Mouse (Mus musculus) cerebellum, adult 2 months (tissue): ENCODE measurements at regions not wholly inside any gene's neighbourhood (a gene's known extent, or its start where the extent isn't known, plus 50 kb on each side); places are given as distances from the start of the nearest gene placed in this dataset.

ENCODE experiments used
- DNase-seq, 2 experiments: peaks; one replicate each; pipeline ENCODE4 v3.0.0; 2021
- H3K27ac ChIP-seq: fragments of 200-500 bp; 2 replicates; pipeline ENCODE4 v1.5.1; 2012; ENCODE audit warnings: low read length, control low read depth, inconsistent platforms; ENCODE audit not compliant: insufficient read depth
- H3K27me3 ChIP-seq: fragments of 200-500 bp; 2 replicates; pipeline ENCODE4 v1.6.1; 2012; ENCODE audit warnings: inconsistent platforms, mild to moderate bottlenecking, low read length, moderate library complexity; ENCODE audit not compliant: control insufficient read depth, insufficient read depth
- H3K4me1 ChIP-seq: fragments of 200-500 bp; 2 replicates; pipeline ENCODE4 v1.6.1; 2011; ENCODE audit warnings: low read length; ENCODE audit not compliant: control insufficient read depth, insufficient read depth
- H3K4me3 ChIP-seq: fragments of 200-500 bp; replicated peaks from 2 replicates; pipeline ENCODE3; 2011; ENCODE audit warnings: mild to moderate bottlenecking, low read depth, low read length, control low read depth; ENCODE audit not compliant: insufficient read depth
- CTCF ChIP-seq: fragments of 200-500 bp; IDR thresholded peaks from 2 replicates; pipeline ENCODE4 v1.5.1; 2011; ENCODE audit warnings: low read depth, mild to moderate bottlenecking, control low read depth, low read length, moderate library complexity, borderline replicate concordance; ENCODE audit not compliant: insufficient read depth
- POLR2A ChIP-seq: fragments of 200-500 bp; IDR thresholded peaks from 2 replicates; pipeline ENCODE4 v1.6.1; 2011; ENCODE audit warnings: low read length, control low read depth, borderline replicate concordance; ENCODE audit not compliant: insufficient read depth
- WGBS: fragments of 180-500 bp; shearing (Covaris S2); methylation state at CpG from one replicate; pipeline ENCODE4 v1.1.7; 2018; 5-methylcytosine and 5-hydroxymethylcytosine counted together

DNA sequence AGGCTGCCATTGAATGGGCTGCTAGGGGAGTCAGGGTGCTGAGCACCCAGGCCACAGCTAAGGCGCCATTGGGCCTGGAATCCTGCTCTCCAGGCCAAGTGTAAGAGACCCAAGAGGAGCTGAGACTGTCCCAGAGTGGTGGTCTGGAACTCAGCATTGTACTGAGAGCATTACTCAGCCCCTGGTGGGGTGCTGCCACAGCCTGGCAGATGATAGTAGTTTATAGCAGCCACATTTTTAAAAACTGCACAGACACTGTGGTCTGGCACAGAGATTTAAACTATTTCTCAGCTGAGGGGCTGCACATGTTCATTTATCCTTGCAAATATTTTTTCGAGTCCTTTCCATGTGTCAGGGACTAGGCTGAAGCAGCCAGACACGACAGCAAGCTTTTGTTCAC is 117.3 kb upstream of the Prok2 start:
- TF ChIP-seq CTCF (no peak), POLR2A (no peak)
- WGBS: 61% methylated on average over 3 of the region's 3 CpGs
- H3K4me1 ChIP-seq: no peaks in the 10 kb centered on the region
- no peak overlapping the region for H3K4me3 ChIP-seq
- no peak for DNase-seq
- H3K27ac ChIP-seq: no peak overlapping the region
- H3K27me3 ChIP-seq: no peaks in the 10 kb centered on the region

DNA sequence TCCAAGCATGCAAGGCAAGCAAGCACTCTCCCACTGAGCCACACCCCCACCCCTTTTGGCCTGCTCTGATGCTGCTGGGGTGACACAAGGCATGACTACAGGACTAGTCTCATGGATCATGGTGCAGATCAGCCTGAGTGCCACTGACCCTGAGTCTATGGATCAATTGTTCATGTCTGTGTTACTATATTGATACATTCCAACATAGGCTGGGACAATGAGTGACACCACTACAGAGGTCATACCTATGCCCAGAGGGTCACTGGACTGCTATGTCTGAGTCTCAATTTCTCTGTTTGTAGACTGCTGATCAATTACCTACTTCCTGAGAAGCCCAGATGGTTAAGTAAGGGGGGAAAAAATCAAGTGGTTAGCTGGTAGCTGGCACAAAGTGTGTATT is 116.5 kb upstream of the Prok2 start:
- H3K4me3 ChIP-seq: no peak overlapping the region
- TF ChIP-seq POLR2A (no peak), CTCF (no peak)
- DNase-seq: no peak
- H3K27me3 ChIP-seq: no peaks in the 10 kb centered on the region
- no peak overlapping the region for H3K27ac ChIP-seq
- no peaks in the 10 kb centered on the region for H3K4me1 ChIP-seq

DNA sequence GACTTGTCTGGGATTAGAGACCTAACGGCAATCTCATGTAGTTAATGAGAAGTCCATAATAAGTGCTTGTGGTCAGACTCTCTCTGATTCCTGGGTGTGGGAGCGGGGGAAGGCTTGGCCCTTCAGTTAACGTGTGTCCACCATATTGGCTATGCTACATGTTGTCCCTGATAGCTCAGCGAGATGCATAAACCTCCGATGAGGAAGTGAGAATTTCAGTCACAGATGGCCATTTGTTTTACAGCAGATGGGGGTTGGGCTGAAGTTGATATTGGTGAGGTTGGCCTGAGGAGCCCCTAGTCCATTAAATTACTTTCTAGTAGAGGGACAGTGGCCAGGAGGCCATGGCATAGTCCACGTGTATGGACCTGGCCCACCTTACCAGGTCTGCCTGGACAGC is 114.6 kb upstream of the Prok2 start:
- no peak for TF ChIP-seq CTCF
- no peak for TF ChIP-seq POLR2A

DNA sequence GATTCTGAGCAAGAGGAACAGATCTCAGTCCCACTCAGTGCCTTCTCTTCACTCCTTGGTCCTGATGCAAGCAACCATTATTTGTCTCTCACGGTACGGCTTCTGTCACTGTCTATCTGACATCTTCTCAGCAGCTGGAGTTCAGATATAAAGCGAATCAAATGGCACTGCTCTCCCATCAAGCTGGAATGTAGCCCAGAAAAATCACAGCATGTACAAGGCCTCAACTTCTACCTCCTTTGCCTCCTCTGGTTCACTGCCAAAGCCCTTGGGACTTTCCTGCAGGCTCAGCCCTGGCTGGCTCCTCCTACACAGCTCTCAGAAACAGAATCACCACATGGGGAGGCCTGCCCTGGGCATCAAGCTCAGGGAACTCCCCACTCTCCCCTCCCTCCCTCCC is 107.1 kb upstream of the Prok2 start:
- H3K4me1 ChIP-seq: no peaks in the 10 kb centered on the region
- TF ChIP-seq CTCF (no peak), POLR2A (no peak)
- no peak overlapping the region for H3K4me3 ChIP-seq
- WGBS: 18% methylated on average over 3 of the region's 3 CpGs
- no peaks in the 10 kb centered on the region for H3K27me3 ChIP-seq
- H3K27ac ChIP-seq: no peak overlapping the region
- DNase-seq: peak in 1 of 2 experiments; percentile 9

More for the DNA sequence above, 114.6 kb upstream of the Prok2 start:
- H3K27ac ChIP-seq: no peak overlapping the region
- DNase-seq: no peak
- no peaks in the 10 kb centered on the region for H3K4me1 ChIP-seq
- H3K27me3 ChIP-seq: no peaks in the 10 kb centered on the region
- 74% methylated on average over 6 of the region's 6 CpGs for WGBS
- H3K4me3 ChIP-seq: no peak overlapping the region

DNA sequence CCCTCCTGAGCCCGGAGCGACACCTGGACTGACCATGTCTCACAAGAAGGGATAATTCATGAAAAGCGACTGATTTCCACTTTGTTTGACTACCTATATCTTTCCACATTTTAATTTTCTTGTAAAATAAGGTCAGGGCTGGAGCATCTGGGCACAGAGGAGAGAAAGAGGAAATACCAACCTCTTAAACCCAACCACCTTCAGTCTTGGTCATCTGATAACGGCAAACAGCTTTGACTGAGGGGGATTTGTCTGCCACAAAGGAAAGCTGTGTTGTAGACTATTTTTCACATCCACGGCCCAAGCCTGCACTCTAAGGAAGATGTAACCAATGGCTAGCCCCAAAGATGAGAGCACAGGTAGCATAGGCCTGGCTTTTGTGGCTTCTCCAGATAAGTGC is 101.4 kb upstream of the Prok2 start:
- no peak overlapping the region for H3K4me3 ChIP-seq
- 95% methylated on average over 5 of the region's 5 CpGs for WGBS

DNA sequence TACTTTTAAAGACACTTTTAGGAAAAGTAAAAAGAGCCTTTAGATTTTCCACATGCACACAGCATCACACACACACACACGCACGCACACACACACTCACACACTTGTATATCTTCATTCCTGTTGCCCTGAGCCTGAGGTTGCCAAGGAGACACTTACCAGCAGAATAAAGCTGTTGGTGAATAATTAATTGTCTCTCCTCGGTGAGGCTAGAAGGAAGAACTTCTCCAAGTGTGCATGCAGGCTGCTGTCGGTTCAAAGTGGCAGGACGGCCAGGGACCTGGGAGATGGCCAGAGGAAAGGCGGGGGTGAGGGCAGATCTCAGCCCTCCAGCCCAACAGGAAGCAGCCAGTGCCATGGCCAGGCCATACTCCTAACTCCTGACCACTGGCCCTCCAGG is 98.6 kb upstream of the Prok2 start:
- TF ChIP-seq CTCF (no peak), POLR2A (no peak)
- H3K27ac ChIP-seq: no peak overlapping the region
- DNase-seq: no peak
- H3K4me3 ChIP-seq: no peak overlapping the region
- peaks cover 1% of the 10 kb centered on the region; the same call in 1 of the 2 replicates for H3K27me3 ChIP-seq
- WGBS: 53% methylated on average over 6 of the region's 6 CpGs
- no peaks in the 10 kb centered on the region for H3K4me1 ChIP-seq

More for the DNA sequence above, 101.4 kb upstream of the Prok2 start:
- no peak overlapping the region for H3K27ac ChIP-seq
- peaks cover 1% of the 10 kb centered on the region; the same call in 1 of the 2 replicates for H3K27me3 ChIP-seq
- no peak for TF ChIP-seq CTCF
- no peak for TF ChIP-seq POLR2A
- H3K4me1 ChIP-seq: no peaks in the 10 kb centered on the region
- DNase-seq: no peak

DNA sequence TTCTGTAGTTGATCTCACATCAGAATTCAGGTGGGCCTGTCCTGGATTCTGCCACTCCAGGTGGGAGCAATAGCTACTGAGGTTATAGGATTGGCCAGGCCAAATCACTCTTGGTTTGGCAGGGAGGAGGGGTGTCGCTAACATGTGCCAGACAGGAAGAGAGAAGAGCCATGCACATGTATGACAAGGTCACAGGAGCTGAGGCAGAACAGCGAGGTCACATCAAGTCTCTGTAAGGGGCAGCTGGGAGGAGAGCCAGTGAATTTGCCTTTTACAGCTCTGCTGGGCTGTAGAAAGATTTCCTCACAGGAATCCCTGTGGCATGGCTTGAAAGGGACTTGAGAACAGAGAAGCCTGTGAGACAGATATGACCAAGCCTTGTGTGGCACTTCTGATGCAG is 96.3 kb upstream of the Prok2 start:
- Histone ChIP-seq H3K4me3 (no peak overlapping the region), H3K27me3 (peaks cover 1% of the 10 kb centered on the region; the same call in 1 of the 2 replicates), H3K4me1 (no peaks in the 10 kb centered on the region), H3K27ac (no peak overlapping the region)
- 74% methylated on average over 2 of the region's 2 CpGs for WGBS
- TF ChIP-seq POLR2A (no peak), CTCF (no peak)
- DNase-seq: no peak

DNA sequence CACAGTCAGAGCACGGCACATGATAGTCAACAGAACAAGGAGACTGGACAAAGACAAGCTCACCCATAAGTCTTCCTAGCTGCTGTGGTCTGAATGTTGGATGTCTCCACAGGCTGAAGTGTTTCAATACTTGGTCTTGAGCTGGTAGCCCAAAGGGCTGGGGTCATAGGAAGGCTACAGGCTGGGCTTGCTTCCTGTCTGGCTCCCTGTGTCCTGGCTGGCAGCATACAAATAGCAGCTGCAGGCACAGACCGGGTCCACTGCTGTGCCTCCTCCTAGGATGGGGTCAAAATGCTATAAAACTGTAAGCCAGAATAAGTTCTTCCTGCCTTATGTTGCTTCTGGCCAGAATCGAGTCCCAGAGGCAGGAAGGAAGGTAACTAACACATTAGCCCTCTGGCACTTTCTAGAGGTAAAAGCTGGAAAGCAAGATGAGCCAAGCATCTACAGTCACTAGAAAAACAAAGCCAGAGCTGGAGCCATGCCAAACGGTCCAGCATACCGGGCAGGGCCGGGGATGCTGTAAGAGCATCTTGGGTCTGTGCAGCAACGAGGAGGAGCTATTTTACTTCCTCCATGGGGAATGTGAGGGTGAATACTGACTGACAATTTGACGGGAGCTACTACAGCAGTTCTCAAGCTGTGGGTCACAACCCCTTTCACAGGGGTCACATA is 93.2 kb upstream of the Prok2 start:
- Histone ChIP-seq H3K4me3 (no peak overlapping the region), H3K4me1 (no peaks in the 10 kb centered on the region), H3K27ac (no peak overlapping the region), H3K27me3 (no peaks in the 10 kb centered on the region)
- no peak for DNase-seq
- TF ChIP-seq POLR2A (no peak), CTCF (no peak)
- WGBS: 20% methylated on average over 8 of the region's 8 CpGs

DNA sequence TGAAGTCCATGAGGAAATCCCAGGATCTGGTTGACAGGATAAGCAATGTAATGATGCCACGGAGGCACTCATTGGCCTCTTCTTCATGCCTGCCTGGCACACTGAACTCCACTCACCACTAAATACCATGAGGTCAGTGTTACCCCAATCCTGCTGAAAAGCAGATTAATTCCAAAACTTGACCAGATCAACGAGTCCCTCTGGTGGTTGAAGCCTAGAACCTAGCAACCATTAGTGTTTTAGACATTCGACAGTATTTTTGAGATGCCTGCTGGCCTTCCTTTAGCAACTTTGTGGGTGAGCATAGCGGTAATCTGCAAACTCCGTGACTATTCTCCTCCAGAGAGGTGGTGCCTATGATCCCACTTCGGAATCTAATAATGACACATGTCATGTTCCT is 92.3 kb upstream of the Prok2 start:
- H3K27me3 ChIP-seq: no peaks in the 10 kb centered on the region; the same call in 1 of the 2 replicates
- no peaks in the 10 kb centered on the region for H3K4me1 ChIP-seq
- DNase-seq: no peak
- no peak for TF ChIP-seq CTCF
- TF ChIP-seq POLR2A: no peak
- H3K4me3 ChIP-seq: no peak overlapping the region
- H3K27ac ChIP-seq: no peak overlapping the region
- WGBS: 86% methylated on average over 6 of the region's 6 CpGs
